Mouse (Mus musculus): ENCODE results near the gene Nrcam. TPM values are rescaled to one million over a fixed set of nuclear protein-coding genes. Genes with fewer than 3 reads are reported as not detected.

Nrcam gene
- polyA plus RNA-seq, 1 experiment: 0.06 TPM

- TF ChIP-seq CTCF (IDR thresholded peaks at IDR 0.05; ENCODE audit: extremely low read depth, insufficient read length, insufficient replicate concordance, low read depth, low read length): no peak
- H3K4me3 ChIP-seq (ENCODE audit: low read depth, low read length): no peak overlapping the region
- H3K36me3 ChIP-seq (ENCODE audit: control insufficient read depth, insufficient read depth, low read length): no peaks in the 10 kb centered on the region
- H3K4me1 ChIP-seq (ENCODE audit: control insufficient read depth, insufficient read depth, insufficient read length, low read length): no peaks in the 10 kb centered on the region
- H3K27ac ChIP-seq (ENCODE audit: insufficient read depth, low read depth, low read length): no peak overlapping the region
- no peaks in the 10 kb centered on the region for H3K27me3 ChIP-seq (ENCODE audit: control insufficient read depth, insufficient read depth, low read length)
- WGBS: 76% methylated on average over 2 of the region's 2 CpGs
Measured at GRCm38 (mm10) chr12:44554051-44554450, 225.4 kb downstream of the Nrcam start.

- H3K36me3 ChIP-seq (ENCODE audit: control insufficient read depth, insufficient read depth, low read length): no peaks in the 10 kb centered on the region
- H3K4me3 ChIP-seq (ENCODE audit: low read depth, low read length): no peak overlapping the region
- H3K4me1 ChIP-seq (ENCODE audit: control insufficient read depth, insufficient read depth, insufficient read length, low read length): no peaks in the 10 kb centered on the region
- no peak overlapping the region for H3K27ac ChIP-seq (ENCODE audit: insufficient read depth, low read depth, low read length)
- TF ChIP-seq CTCF (IDR thresholded peaks at IDR 0.05; ENCODE audit: extremely low read depth, insufficient read length, insufficient replicate concordance, low read depth, low read length) (no peak), POLR2A (IDR thresholded peaks at IDR 0.05; ENCODE audit: low read depth, low read length) (no peak)
- 91% methylated on average over 1 of the region's 1 CpGs for WGBS
- H3K27me3 ChIP-seq (ENCODE audit: control insufficient read depth, insufficient read depth, low read length): no peaks in the 10 kb centered on the region
Measured at GRCm38 (mm10) chr12:44554808-44555207, 226.1 kb downstream of the Nrcam start.

DNA sequence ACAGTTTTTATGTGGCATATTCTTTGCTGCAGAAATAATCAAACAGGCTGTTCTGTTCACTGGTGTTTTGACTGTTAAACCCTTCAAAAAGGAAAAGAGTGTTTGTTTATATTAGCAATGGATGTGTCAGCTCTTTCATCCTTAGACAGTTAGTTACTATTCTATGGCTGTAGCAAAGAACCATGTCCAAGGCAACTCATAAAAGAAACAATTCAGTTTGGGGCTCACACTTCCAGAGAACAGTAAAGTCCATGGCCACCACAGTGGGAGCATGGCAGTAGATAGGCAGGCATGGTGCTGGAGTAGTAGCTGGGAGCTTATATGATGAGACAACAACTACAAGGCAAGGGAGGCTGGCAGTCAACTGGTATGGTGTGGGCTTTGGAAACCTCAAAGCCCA lies 231.3 kb downstream of the Nrcam start:
- H3K27me3 ChIP-seq (ENCODE audit: control insufficient read depth, insufficient read depth, low read length): no peaks in the 10 kb centered on the region
- no peaks in the 10 kb centered on the region for H3K36me3 ChIP-seq (ENCODE audit: control insufficient read depth, insufficient read depth, low read length)
- H3K4me1 ChIP-seq (ENCODE audit: control insufficient read depth, insufficient read depth, insufficient read length, low read length): no peaks in the 10 kb centered on the region
- no peak overlapping the region for H3K4me3 ChIP-seq (ENCODE audit: low read depth, low read length)
- no peak for TF ChIP-seq CTCF (IDR thresholded peaks at IDR 0.05; ENCODE audit: extremely low read depth, insufficient read length, insufficient replicate concordance, low read depth, low read length)
- no peak for TF ChIP-seq POLR2A (IDR thresholded peaks at IDR 0.05; ENCODE audit: low read depth, low read length)
- H3K27ac ChIP-seq (ENCODE audit: insufficient read depth, low read depth, low read length): no peak overlapping the region

- no peaks in the 10 kb centered on the region for H3K27me3 ChIP-seq (ENCODE audit: control insufficient read depth, insufficient read depth, low read length)
- TF ChIP-seq CTCF (IDR thresholded peaks at IDR 0.05; ENCODE audit: extremely low read depth, insufficient read length, insufficient replicate concordance, low read depth, low read length) (no peak), POLR2A (IDR thresholded peaks at IDR 0.05; ENCODE audit: low read depth, low read length) (no peak)
- no peak overlapping the region for H3K27ac ChIP-seq (ENCODE audit: insufficient read depth, low read depth, low read length)
- no peaks in the 10 kb centered on the region for H3K4me1 ChIP-seq (ENCODE audit: control insufficient read depth, insufficient read depth, insufficient read length, low read length)
- 82% methylated on average over 7 of the region's 7 CpGs for WGBS
- no peak overlapping the region for H3K4me3 ChIP-seq (ENCODE audit: low read depth, low read length)
- H3K36me3 ChIP-seq (ENCODE audit: control insufficient read depth, insufficient read depth, low read length): no peaks in the 10 kb centered on the region
Measured at GRCm38 (mm10) chr12:44570070-44570469, 241.4 kb downstream of the Nrcam start.

DNA sequence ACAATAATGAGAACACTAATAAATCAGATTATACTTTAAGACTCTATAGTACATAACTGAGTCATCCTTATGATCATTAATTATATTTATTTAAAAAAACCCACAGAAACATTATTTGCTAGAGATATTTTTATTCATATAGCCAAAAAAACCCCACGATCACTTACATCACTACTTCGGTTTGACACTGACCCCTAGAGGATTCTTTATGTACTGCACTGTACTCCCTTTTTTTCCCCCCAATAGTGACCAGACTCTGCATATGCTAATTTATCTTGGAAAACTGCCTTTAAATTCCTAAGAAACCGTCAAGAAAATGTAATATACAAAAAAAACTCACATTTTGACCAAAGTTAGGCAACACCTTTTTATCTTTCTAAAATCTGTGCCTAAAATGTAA lies 244.0 kb downstream of the Nrcam start:
- no peak overlapping the region for H3K4me3 ChIP-seq (ENCODE audit: low read depth, low read length)
- no peak for TF ChIP-seq POLR2A (IDR thresholded peaks at IDR 0.05; ENCODE audit: low read depth, low read length)
- TF ChIP-seq CTCF (IDR thresholded peaks at IDR 0.05; ENCODE audit: extremely low read depth, insufficient read length, insufficient replicate concordance, low read depth, low read length): no peak
- no peak overlapping the region for H3K27ac ChIP-seq (ENCODE audit: insufficient read depth, low read depth, low read length)
- no peaks in the 10 kb centered on the region for H3K36me3 ChIP-seq (ENCODE audit: control insufficient read depth, insufficient read depth, low read length)
- H3K4me1 ChIP-seq (ENCODE audit: control insufficient read depth, insufficient read depth, insufficient read length, low read length): no peaks in the 10 kb centered on the region
- H3K27me3 ChIP-seq (ENCODE audit: control insufficient read depth, insufficient read depth, low read length): no peaks in the 10 kb centered on the region
- 13% methylated on average over 3 of the region's 3 CpGs for WGBS

GRCm38 (mm10) chr12:44574167-44574566 lies 245.5 kb downstream of the Nrcam start:
- H3K4me1 ChIP-seq (ENCODE audit: control insufficient read depth, insufficient read depth, insufficient read length, low read length): no peaks in the 10 kb centered on the region
- no peak overlapping the region for H3K27ac ChIP-seq (ENCODE audit: insufficient read depth, low read depth, low read length)
- no peak for TF ChIP-seq POLR2A (IDR thresholded peaks at IDR 0.05; ENCODE audit: low read depth, low read length)
- TF ChIP-seq CTCF (IDR thresholded peaks at IDR 0.05; ENCODE audit: extremely low read depth, insufficient read length, insufficient replicate concordance, low read depth, low read length): no peak
- no peaks in the 10 kb centered on the region for H3K36me3 ChIP-seq (ENCODE audit: control insufficient read depth, insufficient read depth, low read length)
- no peak overlapping the region for H3K4me3 ChIP-seq (ENCODE audit: low read depth, low read length)
- H3K27me3 ChIP-seq (ENCODE audit: control insufficient read depth, insufficient read depth, low read length): no peaks in the 10 kb centered on the region
- WGBS: 93% methylated on average over 3 of the region's 3 CpGs

DNA sequence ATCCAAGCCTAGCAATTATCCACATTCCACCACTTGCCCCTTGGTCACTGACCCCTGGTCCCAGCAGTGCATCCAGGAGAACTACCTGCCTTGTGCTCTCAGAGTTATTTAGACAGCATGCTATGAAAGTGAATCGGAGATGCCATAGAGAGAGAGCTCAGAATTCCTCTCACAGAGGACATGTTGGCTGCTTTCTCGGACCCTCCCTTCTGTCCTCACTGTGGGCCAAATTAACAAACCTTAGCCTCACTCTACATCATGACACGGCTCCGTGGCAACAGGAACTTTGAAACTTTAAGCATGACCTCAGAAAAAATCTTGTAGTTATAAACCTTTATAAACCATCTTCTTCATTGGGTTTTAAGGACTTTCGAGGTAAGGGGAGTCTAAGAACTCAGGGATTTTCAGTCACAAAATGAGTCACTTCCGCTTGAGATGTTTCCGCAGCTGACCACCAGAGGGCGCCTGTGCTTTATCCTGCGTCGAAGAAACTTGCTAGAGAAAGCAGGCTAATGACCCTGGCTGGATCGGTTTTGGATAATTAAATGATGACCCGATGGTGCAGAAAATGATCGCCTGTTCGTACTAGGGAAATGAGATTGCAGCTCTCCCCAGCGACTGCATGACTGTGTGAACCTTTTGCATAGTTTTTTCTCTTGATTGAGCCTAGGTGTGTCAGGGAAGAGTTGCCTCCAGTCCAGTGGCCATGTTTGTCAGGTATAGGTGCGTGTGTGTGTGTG lies 272.9 kb downstream of the Nrcam start:
- Histone ChIP-seq H3K27me3 (ENCODE audit: control insufficient read depth, insufficient read depth, low read length) (no peaks in the 10 kb centered on the region), H3K4me1 (ENCODE audit: control insufficient read depth, insufficient read depth, insufficient read length, low read length) (no peaks in the 10 kb centered on the region), H3K36me3 (ENCODE audit: control insufficient read depth, insufficient read depth, low read length) (no peaks in the 10 kb centered on the region), H3K27ac (ENCODE audit: insufficient read depth, low read depth, low read length) (no peak overlapping the region), H3K4me3 (ENCODE audit: low read depth, low read length) (no peak overlapping the region)
- WGBS: 37% methylated on average over 16 of the region's 16 CpGs
- TF ChIP-seq CTCF (IDR thresholded peaks at IDR 0.05; ENCODE audit: extremely low read depth, insufficient read length, insufficient replicate concordance, low read depth, low read length) (peak; percentile 79; the same call in 1 of the 2 replicates), POLR2A (IDR thresholded peaks at IDR 0.05; ENCODE audit: low read depth, low read length) (no peak)

All from small intestine, adult 2 months (tissue).